Mouse (Mus musculus): Measurements from ENCODE around the gene Tbc1d22a.

The Tbc1d22a gene

GRCm38 (mm10) chr15:86283238-86283637 is 69.0 kb downstream of the Tbc1d22a start:
- no peak for DNase-seq

DNA sequence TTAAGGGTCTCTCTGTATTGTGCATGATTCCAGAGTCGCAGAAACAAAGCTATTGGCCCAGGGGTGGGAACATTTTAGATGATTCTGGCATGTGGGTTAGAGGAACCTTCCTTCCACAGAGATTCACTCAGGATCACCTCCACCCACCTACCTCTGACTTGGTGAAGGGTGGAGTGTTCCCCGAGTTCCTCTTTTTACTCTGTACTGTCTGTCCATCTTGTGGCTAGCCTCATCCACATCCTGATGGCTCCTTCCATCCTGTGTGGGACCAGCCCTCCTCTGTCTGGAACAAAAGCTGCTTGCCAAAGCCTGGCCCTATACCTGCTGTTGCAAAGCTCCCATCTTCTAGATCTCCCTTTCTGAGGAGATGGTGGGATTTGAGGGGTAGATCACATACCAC is 71.0 kb downstream of the Tbc1d22a start:
- no peak for DNase-seq

- DNase-seq, result no peak
Observed at GRCm38 (mm10) chr15:86290074-86290473, 75.8 kb downstream of the Tbc1d22a start.

DNA sequence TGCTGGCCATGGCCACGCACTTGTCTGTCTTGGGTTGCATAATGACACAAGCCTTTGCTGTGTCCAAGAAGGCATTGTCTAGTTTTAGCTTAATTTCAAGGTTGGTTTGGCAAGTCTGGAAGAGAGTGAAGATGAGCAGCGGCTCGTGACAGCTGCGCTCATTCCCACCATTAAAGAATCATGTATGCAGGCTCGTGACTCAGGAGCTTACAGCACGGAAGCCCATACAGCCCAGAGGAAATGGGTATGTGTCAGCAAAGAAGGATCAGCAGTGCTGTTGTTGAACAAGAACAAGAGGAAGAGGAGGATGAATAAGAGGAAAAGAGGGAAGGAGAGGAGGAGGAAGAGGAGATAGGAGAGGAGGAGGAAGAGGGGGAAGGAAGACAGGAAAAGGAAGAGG is 78.0 kb downstream of the Tbc1d22a start:
- no peak for DNase-seq

DNA sequence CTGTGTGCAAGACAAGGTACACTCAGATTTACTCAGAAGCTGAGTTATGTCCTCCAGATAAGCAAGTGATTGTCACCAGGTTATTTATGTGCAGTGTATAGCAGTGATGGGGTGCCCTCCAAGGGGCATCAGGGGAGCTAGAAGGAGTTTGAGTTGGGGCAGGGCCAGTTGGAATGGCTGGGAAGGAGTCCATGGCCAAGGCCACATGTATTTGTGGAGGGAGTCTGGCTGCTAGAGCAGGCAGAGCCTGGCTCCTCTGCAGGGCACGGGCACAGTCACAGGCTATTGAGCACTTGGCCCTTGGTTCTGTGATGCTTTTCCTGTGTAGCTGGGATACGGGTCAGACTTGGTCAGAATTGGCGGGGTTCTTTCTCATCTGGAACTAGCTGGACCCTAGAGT is 80.2 kb downstream of the Tbc1d22a start:
- no peak for DNase-seq

- no peak for DNase-seq
Observed at GRCm38 (mm10) chr15:86295722-86296288, 81.5 kb downstream of the Tbc1d22a start.

DNA sequence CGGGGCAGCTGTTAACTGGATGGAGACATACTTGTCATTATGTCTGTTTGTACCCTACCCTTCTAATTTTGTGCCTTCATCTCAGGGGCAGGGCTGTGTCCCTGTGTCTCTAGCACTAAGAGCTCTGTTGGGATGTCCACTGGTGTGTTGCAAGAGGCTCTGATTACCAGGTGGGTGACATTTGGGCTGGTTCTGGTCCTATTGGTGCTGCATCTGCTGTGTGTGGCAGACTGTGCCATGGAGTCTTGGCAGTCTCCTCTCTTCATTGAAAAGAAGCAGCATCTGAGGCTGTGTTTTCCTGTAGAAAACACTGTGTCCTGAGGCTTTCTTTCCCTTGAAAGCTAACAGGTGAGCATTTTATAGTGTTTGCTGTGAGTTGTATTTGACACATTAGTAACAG is 83.0 kb downstream of the Tbc1d22a start:
- no peak for DNase-seq

DNA sequence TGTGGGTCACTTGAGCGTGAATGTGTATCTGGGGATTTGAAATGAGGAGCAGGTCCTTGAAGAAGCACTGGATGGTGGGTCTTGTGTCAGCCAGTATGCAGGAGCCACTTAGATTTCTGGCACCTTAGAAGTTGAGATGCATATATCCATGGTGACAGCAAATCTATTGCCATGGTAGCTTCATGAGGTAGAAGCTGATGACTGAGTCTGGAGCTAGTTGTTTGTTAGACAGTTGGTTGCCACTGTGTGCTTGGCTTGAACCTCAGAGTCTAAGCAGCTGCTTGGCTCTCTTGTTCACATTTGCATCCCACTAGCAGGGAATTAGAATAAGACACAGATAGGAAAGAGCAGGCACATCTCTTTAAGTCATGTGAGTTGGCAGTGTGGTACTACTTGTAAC is 89.6 kb downstream of the Tbc1d22a start:
- no peak for DNase-seq

DNA sequence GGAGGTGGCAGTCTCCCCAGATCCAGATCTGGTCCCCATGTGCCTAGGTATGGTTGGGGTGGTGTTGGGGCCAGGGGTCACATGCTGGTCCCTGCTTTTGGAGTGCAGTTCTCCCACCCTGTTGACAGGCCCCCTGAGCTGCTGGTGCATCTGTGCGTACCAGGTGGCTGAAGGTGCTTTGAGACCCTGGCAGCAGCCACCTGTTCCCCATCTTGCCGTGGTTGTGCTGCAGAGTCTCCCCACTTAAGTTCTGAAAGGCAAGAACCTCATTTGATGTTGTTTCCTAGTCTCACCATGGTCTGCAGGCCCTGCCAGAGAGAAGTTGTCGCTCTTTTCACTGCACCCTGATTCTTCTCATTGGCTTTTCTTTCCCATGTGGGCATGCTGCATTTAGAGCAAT is 90.6 kb downstream of the Tbc1d22a start:
- DNase-seq, result no peak

DNA sequence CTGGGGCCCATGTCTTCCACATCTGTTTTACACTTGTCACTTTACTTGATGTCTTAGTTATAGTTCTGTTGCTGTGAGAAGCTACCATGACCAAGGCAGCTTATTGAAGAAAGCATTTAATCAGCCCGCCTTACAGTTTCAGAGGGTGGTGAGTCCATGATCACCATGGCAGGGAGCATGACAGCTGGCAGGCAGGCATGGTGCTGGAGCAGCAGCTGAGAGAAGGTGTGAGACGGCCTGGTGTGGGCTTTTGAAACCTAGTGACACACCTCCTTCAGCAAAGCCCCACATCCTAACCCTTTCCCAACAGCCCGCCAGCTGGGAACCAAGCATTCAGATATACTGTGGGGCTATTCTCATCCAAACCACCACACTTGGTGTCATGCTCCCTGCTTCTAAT is 91.0 kb downstream of the Tbc1d22a start:
- no peak for DNase-seq

DNA sequence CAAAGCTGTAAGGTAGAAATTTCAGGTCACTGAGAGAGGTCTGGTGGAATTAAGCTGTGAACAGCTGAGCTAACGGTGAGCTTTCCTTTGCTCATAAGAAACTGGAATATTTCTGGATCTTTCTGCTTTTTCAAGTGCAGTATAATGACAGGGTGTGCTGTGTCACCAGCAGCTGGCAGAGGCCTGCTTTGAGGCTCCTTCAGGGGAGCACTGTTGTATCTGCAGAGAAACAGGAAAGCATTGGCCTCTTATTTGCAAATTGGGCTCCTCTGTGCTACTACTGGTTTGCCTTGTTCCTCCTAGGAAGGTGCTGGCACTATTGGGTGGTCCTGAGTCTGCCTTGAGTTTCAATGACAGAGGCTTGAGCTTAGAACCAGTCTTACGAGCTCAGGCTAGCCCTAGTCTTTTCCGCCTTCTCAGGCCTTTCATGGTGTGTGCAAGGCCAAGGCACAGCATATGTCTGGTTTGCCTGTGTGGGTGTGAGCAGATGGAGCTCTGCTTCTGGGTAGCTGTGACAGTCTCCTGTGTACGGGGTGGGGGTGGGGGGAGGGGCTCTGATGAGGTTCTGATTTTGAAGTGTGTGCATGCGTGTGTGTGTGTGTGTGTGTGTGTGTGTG is 95.1 kb downstream of the Tbc1d22a start:
- DNase-seq, result no peak

GRCm38 (mm10) chr15:86320803-86321510 is 106.7 kb downstream of the Tbc1d22a start:
- DNase-seq, result no peak

DNA sequence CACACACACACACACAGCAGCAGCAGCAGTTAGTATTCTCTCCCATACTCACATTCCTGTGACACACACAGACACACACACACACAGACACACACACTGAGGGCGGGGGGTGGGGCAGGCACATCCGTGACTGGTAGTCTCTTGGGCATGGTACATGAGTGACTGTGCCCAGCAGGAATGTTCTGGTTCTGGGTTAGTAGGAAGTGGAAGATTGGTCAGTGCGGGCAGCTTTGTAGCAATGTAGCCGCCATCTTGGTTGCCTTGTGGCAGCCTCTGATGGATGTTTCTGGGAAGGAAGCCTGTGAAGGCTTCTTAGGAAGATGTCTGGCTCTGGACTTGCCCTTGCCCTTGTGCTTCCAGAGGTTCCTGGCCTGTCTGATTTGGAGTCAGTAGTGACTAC is 112.1 kb downstream of the Tbc1d22a start:
- peak; percentile 10 for DNase-seq

DNA sequence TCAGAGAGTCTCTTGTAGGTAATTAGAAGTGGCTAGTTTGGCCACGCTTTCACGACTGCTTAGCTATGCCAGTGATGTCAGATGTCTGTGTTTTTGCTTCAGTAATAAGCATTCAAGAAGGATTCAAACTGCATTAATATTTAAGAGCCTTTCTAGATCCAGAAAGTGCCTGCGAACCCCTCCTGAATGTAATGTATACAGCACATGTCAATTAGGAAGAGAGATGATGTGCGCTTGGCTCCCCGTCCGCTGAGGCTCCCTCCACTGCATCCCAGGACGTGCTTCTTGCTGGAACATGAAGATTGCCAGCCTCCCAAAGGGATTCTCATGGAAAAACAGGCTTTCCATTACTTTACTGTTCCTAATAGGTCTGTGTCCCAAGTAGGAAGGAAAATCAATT is 115.7 kb downstream of the Tbc1d22a start:
- DNase-seq, result no peak

GRCm38 (mm10) chr15:86330454-86330853 is 116.2 kb downstream of the Tbc1d22a start:
- no peak for DNase-seq

GRCm38 (mm10) chr15:86331501-86332245 is 117.4 kb downstream of the Tbc1d22a start:
- no peak for DNase-seq

- DNase-seq, result no peak
Observed at GRCm38 (mm10) chr15:86333176-86333575, 118.9 kb downstream of the Tbc1d22a start.

DNA sequence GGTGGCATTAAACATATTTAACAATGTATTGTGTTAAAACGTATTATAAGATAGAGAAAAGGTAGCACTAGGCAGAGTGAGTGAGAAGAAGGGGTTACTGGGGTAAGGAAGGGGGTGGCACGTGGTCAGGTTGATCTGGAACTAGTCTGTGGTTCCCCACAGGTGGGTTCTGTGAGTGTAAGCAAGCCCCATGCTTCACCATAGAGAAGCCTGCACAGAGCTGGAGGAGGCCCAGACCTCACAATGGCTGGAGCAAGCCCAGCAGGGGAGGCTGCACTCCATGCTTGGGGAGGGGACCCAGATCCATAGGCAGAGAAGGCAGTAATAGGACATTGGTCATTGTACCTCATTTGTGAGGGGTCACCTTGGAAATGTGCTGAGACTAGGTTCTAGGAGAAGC is 119.3 kb downstream of the Tbc1d22a start:
- DNase-seq, result no peak

GRCm38 (mm10) chr15:86334276-86334675 is 120.0 kb downstream of the Tbc1d22a start:
- no peak for DNase-seq

DNA sequence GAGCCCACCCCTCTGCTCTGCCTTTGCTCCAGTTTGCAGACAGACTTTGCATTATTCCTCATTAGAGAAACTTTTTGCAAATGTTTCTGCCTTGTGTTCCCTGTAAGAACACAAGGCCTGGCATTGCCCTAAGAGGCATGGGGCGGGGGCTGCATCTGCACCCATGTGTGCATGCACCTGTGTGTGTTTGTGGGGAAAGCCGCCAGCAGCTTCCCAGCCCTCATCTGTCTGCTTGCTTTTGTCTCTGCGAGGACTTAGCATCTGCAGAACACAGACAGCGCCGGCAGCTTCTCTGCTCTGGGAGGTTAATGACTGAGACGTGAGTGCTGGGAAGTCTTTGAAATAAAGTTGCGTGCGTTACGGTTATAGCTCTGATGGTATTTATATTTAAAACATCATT is 120.5 kb downstream of the Tbc1d22a start:
- DNase-seq, result no peak

GRCm38 (mm10) chr15:86335781-86336180 is 121.5 kb downstream of the Tbc1d22a start:
- no peak for DNase-seq

DNA sequence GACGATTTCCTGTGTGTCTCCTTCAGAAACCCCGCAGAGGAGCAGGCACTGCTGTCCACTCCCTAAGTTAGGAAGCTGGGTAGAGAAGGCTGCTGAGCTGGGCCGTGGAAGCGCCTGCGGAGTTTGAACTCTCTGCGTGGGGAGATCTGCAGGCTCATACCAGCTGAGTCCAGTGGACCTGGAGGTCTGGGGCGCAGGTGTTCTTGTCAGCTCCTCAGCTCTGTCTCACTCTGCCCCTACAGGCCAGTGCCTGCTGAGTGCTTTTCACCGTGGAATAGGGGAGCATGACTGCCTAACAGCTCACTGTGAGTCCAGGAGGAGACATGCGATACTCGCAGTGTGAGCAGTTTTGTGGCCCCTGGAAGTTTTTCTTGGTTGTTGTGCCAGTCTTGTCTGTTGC is 123.5 kb downstream of the Tbc1d22a start:
- no peak for DNase-seq

GRCm38 (mm10) chr15:86339736-86340135 is 125.5 kb downstream of the Tbc1d22a start:
- no peak for DNase-seq

GRCm38 (mm10) chr15:86340766-86341165 is 126.5 kb downstream of the Tbc1d22a start:
- DNase-seq, result no peak

Measured in kidney, adult 11 months (tissue).